Mouse (Mus musculus) left cerebral cortex, postnatal 4 days (tissue): ENCODE measurements at regions not wholly inside any gene's neighbourhood (a gene's known extent, or its start where the extent isn't known, plus 50 kb on each side); places are given as distances from the start of the nearest gene placed in this dataset.

ENCODE experiments used
- DNase-seq: peaks from one replicate; pipeline ENCODE4 v3.0.0-alpha.2; 2022
- intact Hi-C: fragments of 180-260 bp; cut with DNase I; formaldehyde crosslinking; loops from one replicate; pipeline ENCODE4 v1.15.1; 2025

GRCm38 (mm10) chr12:77137291-77137830 lies 100.6 kb upstream of the Fut8 start:
- intact Hi-C loops: no loop called here
- DNase-seq: no peak

GRCm38 (mm10) chr12:77135661-77136060 lies 102.3 kb upstream of the Fut8 start:
- no peak for DNase-seq
- intact Hi-C loops: no loop called here

DNA sequence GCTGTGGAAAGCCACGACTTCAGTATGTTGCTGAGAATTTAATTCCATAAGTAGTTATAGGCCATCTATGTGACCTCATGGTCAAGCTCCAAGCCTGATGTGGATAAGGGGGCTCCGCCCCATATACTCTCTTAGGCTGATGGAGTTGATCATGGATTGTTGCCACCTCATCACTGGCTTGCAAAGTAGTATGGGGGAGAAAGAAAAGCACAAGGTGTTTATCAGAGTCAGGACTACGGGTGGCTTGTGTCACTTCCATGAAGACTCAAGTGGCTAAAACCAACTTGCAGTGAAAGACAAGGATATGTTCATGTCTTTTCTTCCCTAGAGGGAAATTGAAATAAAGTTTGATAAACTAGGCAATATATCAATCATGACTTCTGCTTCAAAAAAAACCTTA lies 102.9 kb upstream of the Fut8 start:
- intact Hi-C loops: no loop called here
- DNase-seq: no peak

GRCm38 (mm10) chr12:77134306-77135010 lies 103.5 kb upstream of the Fut8 start:
- no peak for DNase-seq
- intact Hi-C loops: no loop called here

DNA sequence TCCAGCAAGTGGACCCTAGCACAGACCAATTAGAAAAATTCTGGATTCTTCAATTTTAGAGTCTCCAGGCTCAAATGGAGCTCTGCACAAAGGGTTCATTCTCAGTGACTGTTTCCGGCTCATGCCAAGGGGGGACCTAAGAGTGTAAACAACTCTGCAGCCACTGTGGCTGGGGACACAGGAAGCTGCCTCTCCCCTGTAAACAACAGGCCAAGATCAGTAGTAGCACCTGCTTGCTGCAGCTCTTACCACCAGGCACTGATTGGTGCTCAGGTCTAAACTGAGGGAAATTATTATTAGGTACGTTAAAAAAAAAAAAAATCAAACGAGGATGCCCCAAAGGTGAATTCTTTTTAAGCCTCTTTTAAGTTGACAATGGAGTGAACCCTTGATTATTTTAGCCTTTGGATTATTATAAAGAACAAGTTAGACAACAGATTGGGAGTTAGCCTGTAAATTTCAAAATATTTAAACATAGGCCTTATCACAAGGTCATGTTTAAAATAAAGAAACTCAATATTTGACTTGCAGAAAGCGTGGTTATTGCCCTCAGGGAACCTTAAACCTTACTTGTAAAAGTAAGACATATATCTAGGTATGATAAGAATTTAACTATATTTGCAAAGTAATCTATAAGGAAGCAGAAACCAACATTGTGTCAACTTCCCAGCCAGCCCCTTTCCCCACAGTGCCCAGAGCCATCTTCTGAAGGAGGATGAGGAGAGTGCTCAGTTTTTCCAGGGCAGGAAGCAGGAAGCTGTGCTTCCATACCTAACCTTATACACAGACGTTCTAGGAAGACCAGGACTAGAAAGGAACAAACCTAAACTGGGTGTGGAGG lies 104.2 kb upstream of the Fut8 start:
- intact Hi-C loops: no loop called here
- DNase-seq: no peak

- no peak for DNase-seq
- intact Hi-C loops: no loop called here
Observed at GRCm38 (mm10) chr12:77131328-77131727, 106.6 kb upstream of the Fut8 start.

GRCm38 (mm10) chr12:77130526-77130925 lies 107.4 kb upstream of the Fut8 start:
- intact Hi-C loops: no loop called here
- DNase-seq: no peak

GRCm38 (mm10) chr12:77124267-77124666 lies 113.7 kb upstream of the Fut8 start:
- no peak for DNase-seq
- intact Hi-C loops: no loop called here

DNA sequence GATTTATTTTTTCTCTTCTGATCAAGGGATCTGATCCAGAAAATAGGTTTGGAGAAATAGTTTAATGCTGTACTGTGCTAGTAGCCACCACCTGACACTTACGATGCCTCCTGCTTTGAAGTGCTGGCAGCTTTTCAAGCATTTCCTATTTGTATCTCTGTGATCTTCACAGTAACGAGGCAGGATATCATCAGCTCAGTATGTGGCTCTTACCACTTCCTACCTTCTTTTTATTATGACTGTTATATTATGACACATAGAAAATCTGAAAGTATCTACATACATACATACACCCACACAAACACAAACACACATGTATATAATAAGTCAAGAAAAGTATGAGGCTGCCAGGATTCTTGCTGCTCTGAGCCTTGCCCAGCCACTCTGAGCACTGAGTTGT lies 124.4 kb upstream of the Fut8 start:
- intact Hi-C loops: no loop called here
- no peak for DNase-seq

DNA sequence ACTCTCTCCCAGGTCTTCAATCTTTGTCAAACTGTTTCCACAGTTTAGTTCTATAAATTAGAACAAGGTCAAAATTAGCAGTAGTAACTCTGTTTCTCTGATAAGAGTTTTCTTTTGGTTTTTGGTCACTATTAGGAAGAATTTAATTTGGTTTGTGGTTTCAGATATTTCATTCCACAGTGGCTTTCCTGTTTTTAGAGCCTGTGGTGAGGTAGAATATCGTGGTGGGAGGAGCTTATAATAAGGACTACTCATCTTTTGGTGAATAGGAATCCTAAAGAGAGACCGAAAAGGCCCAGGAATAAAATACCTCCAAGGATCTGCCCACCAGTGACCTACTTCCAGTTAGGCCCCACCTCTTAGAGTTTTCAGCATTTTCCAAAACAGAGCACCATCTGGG lies 125.8 kb upstream of the Fut8 start:
- DNase-seq: no peak
- intact Hi-C loops: no loop called here

DNA sequence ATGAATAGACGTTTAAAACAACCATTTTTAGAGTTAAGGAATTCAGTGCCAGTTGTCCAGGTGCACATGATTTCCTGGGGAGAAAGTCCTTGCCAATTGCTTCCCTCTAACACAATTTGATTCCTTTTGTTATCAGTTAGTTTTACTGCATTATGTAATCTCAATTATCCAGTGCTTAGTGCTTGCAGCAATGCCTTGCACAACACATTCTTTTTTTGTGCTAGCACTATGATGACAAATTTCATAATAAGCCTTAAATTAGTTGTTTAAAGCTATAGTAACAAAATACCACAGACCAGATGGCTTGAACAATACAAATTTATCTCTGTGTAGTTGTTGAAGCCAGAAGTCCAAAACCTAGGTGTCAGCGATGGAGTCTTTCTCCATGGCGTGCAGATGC lies 130.7 kb upstream of the Fut8 start:
- intact Hi-C loops: no loop called here
- no peak for DNase-seq

GRCm38 (mm10) chr12:77105887-77106600 lies 131.9 kb upstream of the Fut8 start:
- intact Hi-C loops: no loop called here
- no peak for DNase-seq

GRCm38 (mm10) chr12:77100482-77100881 lies 137.4 kb upstream of the Fut8 start:
- intact Hi-C loops: no loop called here
- DNase-seq: no peak

GRCm38 (mm10) chr12:77099521-77099920 lies 137.5 kb upstream of the Max start:
- intact Hi-C loops: no loop called here
- no peak for DNase-seq

DNA sequence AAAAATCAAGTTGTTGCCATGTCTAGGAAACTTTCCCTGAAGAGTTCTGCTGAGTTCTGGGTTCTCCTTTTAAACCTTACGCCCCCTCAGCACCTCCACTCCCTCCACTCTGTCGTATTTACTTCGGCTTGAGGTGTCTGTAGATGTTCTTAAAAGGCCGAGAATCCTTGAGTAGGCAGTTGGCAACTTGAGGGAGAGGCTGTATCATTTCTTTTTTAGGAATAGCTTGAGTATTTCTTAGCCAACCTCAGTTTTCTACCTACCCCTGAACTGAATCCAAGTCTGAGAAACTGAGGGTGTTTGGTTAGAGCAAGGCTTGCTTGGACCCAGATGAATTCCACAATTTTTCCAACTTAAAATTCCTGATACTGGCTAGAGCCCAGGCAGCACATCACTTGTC lies 136.8 kb upstream of the Max start:
- intact Hi-C loops: no loop called here
- DNase-seq: no peak

DNA sequence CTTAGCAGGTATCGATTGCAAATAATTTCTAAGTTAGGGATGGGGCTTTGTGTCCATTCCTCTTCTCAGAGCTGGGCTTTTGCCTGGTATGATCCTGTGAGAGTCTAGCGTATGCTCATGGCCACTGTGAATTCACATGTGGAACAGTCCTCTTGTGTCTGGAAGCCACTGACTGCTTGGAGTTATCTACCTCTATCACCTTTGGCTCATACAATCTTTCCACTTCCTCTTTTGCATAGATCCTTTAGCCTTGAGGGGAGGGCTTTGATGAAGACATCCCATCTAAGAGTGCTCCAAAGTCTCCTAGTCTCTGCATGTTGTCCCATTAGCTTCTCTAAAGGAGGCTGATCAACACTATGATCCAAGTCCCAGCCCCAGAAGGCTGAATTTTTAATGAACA lies 135.8 kb upstream of the Max start:
- no peak for DNase-seq
- intact Hi-C loops: no loop called here

DNA sequence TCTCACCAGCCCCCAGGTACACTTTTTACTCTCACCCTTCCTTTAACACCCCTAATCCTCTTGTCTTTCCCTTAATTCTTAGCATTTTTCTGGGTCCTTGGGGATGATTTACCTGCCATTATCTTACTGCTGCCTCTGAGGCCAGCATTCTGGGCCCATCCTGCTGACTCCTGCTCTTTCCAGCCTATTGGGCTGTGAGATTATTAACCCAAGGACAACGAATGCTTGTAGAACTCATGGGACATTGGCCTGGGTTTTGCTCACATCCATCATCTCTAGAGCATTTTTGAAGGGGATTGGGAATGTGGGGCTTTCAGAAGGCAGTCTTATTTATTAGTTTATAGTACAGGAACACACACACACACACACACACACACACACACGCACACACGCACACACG lies 134.5 kb upstream of the Max start:
- no peak for DNase-seq
- intact Hi-C loops: no loop called here

GRCm38 (mm10) chr12:77094999-77095915 lies 133.3 kb upstream of the Max start:
- intact Hi-C loops: no loop called here
- no peak for DNase-seq

- no peak for DNase-seq
- intact Hi-C loops: no loop called here
Observed at GRCm38 (mm10) chr12:77094168-77094567, 132.2 kb upstream of the Max start.

- intact Hi-C loops: no loop called here
- DNase-seq: peak; percentile 55
Observed at GRCm38 (mm10) chr12:77092741-77093140, 130.7 kb upstream of the Max start.
